Mouse (Mus musculus) forebrain, embryonic 10.5 days (tissue): ENCODE measurements around the gene Zfp184. TPM values are rescaled to one million over a fixed set of nuclear protein-coding genes. Genes with fewer than 3 reads are reported as not detected.

Experiments used
- DNase-seq: peaks from one replicate; pipeline ENCODE4 v3.0.0-alpha.2; 2017; ENCODE audit warnings: low spot score; ENCODE audit errors: extremely low spot score
- H3K27ac ChIP-seq: fragments of 300-500 bp; sonication (generic); 2 replicates; pipeline ENCODE4 v1.5.1; 2016; ENCODE audit warnings: mild to moderate bottlenecking
- H3K27me3 ChIP-seq: fragments of 300-500 bp; sonication (generic); 2 replicates; pipeline ENCODE4 v1.6.1; 2016; ENCODE audit warnings: mild to moderate bottlenecking; ENCODE audit not compliant: poor library complexity, severe bottlenecking
- H3K36me3 ChIP-seq: fragments of 300-500 bp; sonication (generic); replicated peaks from 2 replicates; pipeline ENCODE4 v1.6.1; 2016; ENCODE audit warnings: mild to moderate bottlenecking, moderate library complexity
- H3K4me1 ChIP-seq: fragments of 300-500 bp; sonication (generic); 2 replicates; pipeline ENCODE4 v1.6.1; 2016
- H3K4me3 ChIP-seq: fragments of 300-500 bp; sonication (generic); 2 replicates; pipeline ENCODE4 v1.5.1; 2016; ENCODE audit warnings: mild to moderate bottlenecking, moderate library complexity
- H3K9me3 ChIP-seq: fragments of 300-500 bp; sonication (generic); 2 replicates; pipeline ENCODE4 v1.6.1; 2016; ENCODE audit warnings: mild to moderate bottlenecking, moderate library complexity
- WGBS: fragments of 180-500 bp; shearing (Covaris S2); methylation state at CpG from one replicate; pipeline ENCODE4 v1.1.7; 2016; 5-methylcytosine and 5-hydroxymethylcytosine counted together
- polyA plus RNA-seq: library from polyadenylated mRNA; unstranded; fragments of >200 nt; fragmentation: Nextera tagmentation; extraction: Ambion mirVana; gene quantifications from 2 replicates; pipeline ENCODE4 v1.2.1, GENCODE M21; 2016

Zfp184 gene
- polyA plus RNA-seq, 1 experiment from 2014 or later, result 24.3 TPM

GRCm38 (mm10) chr13:21974221-21974725, 29.4 kb downstream of the Zfp184 start:
- H3K9me3 ChIP-seq, result no peaks in the 10 kb centered on the region
- H3K27me3 ChIP-seq, result peaks cover 18% of the 10 kb centered on the region
- H3K4me3 ChIP-seq, result peak overlapping the region; percentile 68
- H3K4me1 ChIP-seq, result peaks cover 3% of the 10 kb centered on the region; the same call in 1 of the 2 replicates
- no peaks in the 10 kb centered on the region for H3K36me3 ChIP-seq
- H3K27ac ChIP-seq, result peak overlapping the region; percentile 95
- under 1% methylated on average over 23 of the region's 23 CpGs for WGBS
- DNase-seq, result peak; percentile 91

- WGBS, result 5% methylated on average over 20 of the region's 20 CpGs
- DNase-seq, result peak; percentile 75
- no peaks in the 10 kb centered on the region for H3K36me3 ChIP-seq
- no peaks in the 10 kb centered on the region for H3K9me3 ChIP-seq
- peak overlapping the region; percentile 68 for H3K4me3 ChIP-seq
- peaks cover 3% of the 10 kb centered on the region; the same call in 1 of the 2 replicates for H3K4me1 ChIP-seq
- peak overlapping the region; percentile 95 for H3K27ac ChIP-seq
- peaks cover 25% of the 10 kb centered on the region for H3K27me3 ChIP-seq
These were observed 30.0 kb downstream of the Zfp184 start for GRCm38 (mm10) chr13:21974726-21975473.

DNA sequence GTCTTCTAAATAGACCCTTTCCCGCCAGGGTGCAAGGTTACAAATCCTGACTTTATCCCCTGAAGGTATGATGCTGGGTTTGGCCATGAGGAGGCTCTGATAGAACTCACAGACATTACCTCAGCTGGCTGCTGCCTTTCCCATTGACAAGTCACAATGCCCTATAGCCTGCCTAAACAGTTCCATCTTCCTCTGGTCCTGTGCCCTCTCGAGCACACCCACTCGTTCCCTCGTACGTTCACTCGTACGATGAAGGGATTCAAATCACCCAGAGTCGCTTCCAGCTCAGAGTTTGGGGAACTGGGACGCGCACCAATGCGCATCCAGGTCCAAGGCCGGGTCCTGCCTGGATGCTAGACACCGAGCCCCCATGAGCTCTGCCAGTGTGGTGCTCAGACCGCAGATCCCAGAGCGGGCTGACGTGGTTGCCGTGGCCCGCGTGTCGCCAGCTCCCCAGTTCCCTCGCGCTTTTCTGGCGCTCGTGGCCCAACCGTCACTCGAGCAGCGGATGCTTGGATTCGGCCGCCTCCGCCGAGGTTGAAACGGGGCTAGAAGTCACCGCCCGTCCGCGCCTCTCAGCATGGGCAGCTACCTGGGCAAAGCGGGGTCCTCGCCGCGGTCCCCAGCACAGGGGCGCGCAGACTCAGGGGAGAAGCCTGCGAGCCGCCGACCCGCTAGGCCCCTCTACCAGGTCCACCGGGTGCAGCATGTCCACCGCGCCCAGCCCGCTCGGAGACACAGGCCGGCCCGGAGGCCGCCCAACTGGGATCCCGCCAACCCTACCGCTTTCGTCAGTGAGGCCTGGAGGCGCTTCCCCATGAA, 36.3 kb downstream of the Zfp184 start, which contains the start of gene Pom121l2:
Gene Pom121l2 (plus strand): TSS at position 214 of the 822 bp plus-strand sequence.
- under 1% methylated on average over 58 of the region's 58 CpGs for WGBS
- peak within 1 kb of the TSS; percentile 81 for H3K27ac ChIP-seq
- no peaks in the 10 kb centered on the region for H3K36me3 ChIP-seq
- peaks cover 85% of the 10 kb centered on the region for H3K27me3 ChIP-seq
- peak; percentile 59 for DNase-seq
- H3K4me3 ChIP-seq, result peak within 1 kb of the TSS; percentile 73
- H3K9me3 ChIP-seq, result no peaks in the 10 kb centered on the region
- H3K4me1 ChIP-seq, result peaks cover 15% of the 10 kb centered on the region

- DNase-seq, result no peak
- H3K27ac ChIP-seq, result peak overlapping the region; percentile 81
- H3K9me3 ChIP-seq, result no peaks in the 10 kb centered on the region
- 1% methylated on average over 17 of the region's 17 CpGs for WGBS
- H3K4me3 ChIP-seq, result peak overlapping the region; percentile 73
- peaks cover 87% of the 10 kb centered on the region for H3K27me3 ChIP-seq
- peaks cover 15% of the 10 kb centered on the region for H3K4me1 ChIP-seq
- no peaks in the 10 kb centered on the region for H3K36me3 ChIP-seq
These were observed 36.9 kb downstream of the Zfp184 start for GRCm38 (mm10) chr13:21981803-21982193.

DNA sequence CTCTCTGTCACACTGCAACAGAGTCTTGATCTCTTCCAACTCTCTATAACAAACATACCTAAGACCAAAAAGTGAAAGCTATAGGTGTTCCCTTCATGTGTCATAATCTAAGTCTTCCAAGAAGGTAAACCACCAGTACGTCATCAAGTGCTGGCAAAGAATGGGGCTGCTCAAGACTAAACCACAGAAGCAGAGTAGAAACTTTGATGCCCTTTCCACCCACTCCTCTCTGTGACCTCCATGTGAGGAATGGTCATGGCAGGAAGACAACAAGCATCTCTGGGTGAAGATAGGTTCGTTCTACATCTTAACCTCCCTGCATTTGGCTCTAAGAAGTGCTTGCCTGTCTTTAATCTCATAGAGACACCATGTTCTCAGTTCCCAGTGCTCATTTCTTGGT, 39.6 kb downstream of the Zfp184 start:
- Histone ChIP-seq H3K4me1 (peaks cover 15% of the 10 kb centered on the region), H3K9me3 (no peaks in the 10 kb centered on the region), H3K36me3 (no peaks in the 10 kb centered on the region), H3K27me3 (peaks cover 80% of the 10 kb centered on the region), H3K27ac (no peak overlapping the region), H3K4me3 (no peak overlapping the region)
- no peak for DNase-seq
- 92% methylated on average over 2 of the region's 2 CpGs for WGBS

DNA sequence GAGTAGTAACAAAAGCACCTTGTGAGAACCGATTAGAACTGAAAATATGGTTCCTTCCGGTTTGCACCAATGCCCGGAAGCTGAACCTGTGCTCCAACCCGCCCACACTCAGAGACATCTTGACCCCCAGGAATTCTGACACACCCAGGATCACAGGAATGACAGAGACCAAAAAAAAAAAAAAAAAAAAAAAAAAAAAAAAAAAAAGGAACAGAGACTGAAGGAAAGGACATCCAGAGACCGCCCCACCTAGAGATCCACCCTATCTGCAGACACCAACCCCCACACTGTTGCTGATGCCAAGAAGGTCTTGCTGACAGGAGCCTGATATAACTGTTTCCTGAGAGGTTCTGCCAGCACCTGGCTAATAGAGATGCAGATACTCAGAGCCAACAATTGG, 47.7 kb downstream of the Zfp184 start:
- Histone ChIP-seq H3K36me3 (no peaks in the 10 kb centered on the region), H3K27ac (no peak overlapping the region), H3K27me3 (peaks cover 46% of the 10 kb centered on the region), H3K4me1 (peaks cover 31% of the 10 kb centered on the region), H3K4me3 (no peak overlapping the region), H3K9me3 (no peaks in the 10 kb centered on the region)
- DNase-seq, result no peak
- 83% methylated on average over 5 of the region's 5 CpGs for WGBS

DNA sequence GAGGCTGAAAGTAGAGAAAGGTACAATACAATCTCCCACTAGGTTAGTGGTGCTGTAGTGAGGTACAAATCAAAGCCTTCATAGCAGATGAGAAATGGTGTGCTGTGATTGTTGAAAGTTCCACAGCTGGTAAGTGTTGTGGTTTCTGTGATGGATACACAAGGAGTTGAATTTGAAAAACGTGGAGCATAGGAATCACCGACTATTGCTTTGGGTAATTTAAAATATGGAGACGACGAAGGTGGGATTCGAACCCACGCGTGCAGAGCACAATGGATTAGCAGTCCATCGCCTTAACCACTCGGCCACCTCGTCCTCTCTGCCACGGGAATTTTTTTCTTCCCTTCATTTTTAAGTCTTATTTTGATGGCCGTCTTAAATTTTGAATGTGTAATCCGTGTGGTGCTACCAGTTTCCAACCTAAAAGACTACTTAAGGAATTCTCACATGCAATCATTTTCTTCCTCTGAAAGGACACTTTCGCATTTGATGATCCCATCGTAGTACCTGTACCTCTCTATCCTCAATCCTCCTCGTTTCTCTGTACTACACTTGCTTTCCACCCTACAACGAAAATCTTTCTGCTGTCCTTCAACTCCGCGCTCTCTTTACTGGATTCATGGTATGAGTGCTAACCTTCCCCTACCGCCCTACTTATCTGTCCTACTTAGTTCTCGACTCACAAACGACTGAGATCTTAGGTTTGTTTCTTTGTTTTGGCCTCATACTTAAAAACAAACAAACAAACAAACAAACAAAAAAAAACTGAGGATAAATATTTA, 49.3 kb downstream of the Zfp184 start:
- H3K27ac ChIP-seq, result no peak overlapping the region
- H3K9me3 ChIP-seq, result no peaks in the 10 kb centered on the region
- H3K4me3 ChIP-seq, result peak overlapping the region; percentile 58
- H3K27me3 ChIP-seq, result peaks cover 59% of the 10 kb centered on the region
- H3K36me3 ChIP-seq, result no peaks in the 10 kb centered on the region
- DNase-seq, result peak; percentile 80
- H3K4me1 ChIP-seq, result peaks cover 37% of the 10 kb centered on the region
- 0% methylated on average over 22 of the region's 22 CpGs for WGBS

DNA sequence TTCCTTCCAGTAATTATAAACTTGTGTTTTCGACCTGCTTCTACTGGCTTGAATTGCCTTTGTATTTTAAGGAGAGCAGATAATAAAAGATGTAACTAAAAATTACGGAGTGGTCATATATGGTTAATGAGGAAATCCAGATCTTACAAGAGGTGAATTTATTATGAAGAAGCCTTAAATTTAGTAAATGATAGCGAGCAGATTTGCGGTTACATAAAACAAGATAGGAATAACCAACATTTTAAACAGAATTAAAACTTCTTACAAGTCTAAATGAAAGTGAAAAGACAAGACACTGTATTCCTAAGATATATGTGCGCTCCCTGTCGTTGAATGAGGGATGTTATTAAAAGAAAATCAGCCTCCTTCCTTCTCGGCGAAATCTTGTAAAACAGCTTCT, 50.0 kb downstream of the Zfp184 start:
- Histone ChIP-seq H3K27me3 (peaks cover 67% of the 10 kb centered on the region), H3K27ac (no peak overlapping the region)
- WGBS, result 4% methylated on average over 8 of the region's 8 CpGs

DNA sequence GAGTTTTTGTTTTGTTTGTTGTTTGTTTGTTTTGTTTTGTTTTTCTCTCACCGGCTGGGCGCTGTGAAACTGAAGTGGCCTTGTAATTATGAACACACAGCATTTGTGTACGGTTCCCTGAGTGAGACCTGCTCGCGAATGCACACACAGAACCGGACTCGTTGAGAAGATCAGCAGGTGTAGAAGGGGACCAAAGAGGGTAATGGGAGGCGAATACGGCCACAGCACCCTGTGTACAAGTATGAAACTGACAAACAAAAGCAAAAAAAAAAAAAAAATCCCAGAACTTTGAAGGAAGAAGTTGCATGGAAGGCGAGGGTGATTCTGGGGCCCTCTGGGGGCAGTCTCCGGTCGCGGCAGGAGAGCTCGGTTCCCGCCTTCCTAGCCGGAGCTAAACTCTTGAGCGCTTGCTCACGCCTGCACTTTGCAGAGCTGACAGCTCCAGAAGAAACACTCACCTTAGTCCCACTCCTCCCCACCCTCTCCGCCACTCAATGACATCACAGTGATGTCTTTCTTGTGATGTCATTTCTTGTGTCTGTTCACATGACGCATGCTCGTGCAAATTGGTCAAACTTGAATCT, 50.5 kb downstream of the Zfp184 start:
- peak; percentile 57 for DNase-seq
- no peaks in the 10 kb centered on the region for H3K9me3 ChIP-seq
- no peaks in the 10 kb centered on the region for H3K36me3 ChIP-seq
- peaks cover 37% of the 10 kb centered on the region for H3K4me1 ChIP-seq
- WGBS, result 1% methylated on average over 21 of the region's 21 CpGs
- peak overlapping the region; percentile 58 for H3K4me3 ChIP-seq
- no peak overlapping the region for H3K27ac ChIP-seq
- H3K27me3 ChIP-seq, result peaks cover 72% of the 10 kb centered on the region

More for the DNA sequence above, 50.0 kb downstream of the Zfp184 start:
- Histone ChIP-seq H3K9me3 (no peaks in the 10 kb centered on the region), H3K36me3 (no peaks in the 10 kb centered on the region), H3K4me1 (peaks cover 37% of the 10 kb centered on the region), H3K4me3 (peak overlapping the region; percentile 58)
- no peak for DNase-seq

DNA sequence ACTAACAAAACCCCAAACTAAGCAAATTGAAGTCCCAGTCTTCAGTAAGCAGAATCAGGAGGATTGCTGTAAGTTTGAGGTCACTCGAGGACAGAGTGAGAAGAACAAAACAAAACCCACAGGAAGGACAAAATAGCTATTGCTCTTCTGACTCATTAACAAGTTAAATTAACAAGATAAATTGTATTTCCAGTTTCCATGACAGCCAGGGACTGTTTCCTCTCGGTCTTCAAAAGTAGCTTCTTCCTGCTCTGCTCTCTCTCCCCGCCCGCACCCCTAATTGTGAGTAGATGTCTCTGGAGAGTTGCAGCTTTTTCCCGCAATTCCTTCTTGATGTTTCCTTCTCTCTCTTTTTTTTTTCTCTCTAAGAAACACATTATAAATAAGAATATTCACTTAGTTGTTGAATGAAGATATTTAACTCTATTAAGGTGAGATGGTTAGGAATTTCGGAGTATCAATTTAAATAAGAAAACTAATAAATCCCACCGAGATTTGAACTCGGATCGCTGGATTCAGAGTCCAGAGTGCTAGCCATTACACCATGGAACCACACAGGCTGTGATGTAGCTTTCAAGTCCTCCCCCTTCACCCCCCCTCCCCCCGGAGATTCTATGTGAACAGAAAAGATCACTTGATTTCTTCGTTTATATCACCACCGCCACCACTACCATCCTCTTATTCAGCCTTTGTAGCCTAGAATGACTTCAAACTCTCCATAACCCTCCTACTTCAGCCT, 51.4 kb downstream of the Zfp184 start:
- Histone ChIP-seq H3K27me3 (peaks cover 75% of the 10 kb centered on the region), H3K36me3 (no peaks in the 10 kb centered on the region), H3K4me1 (peaks cover 37% of the 10 kb centered on the region), H3K9me3 (no peaks in the 10 kb centered on the region), H3K27ac (no peak overlapping the region), H3K4me3 (peak overlapping the region; percentile 58)
- 2% methylated on average over 12 of the region's 12 CpGs for WGBS
- DNase-seq, result peak; percentile 78

- Histone ChIP-seq H3K36me3 (no peaks in the 10 kb centered on the region), H3K27me3 (peaks cover 77% of the 10 kb centered on the region), H3K4me3 (peak overlapping the region; percentile 58), H3K27ac (no peak overlapping the region), H3K9me3 (no peaks in the 10 kb centered on the region), H3K4me1 (peaks cover 37% of the 10 kb centered on the region)
- DNase-seq, result peak; percentile 44
- 0% methylated on average over 13 of the region's 13 CpGs for WGBS
These were observed 51.9 kb downstream of the Zfp184 start for GRCm38 (mm10) chr13:21996840-21997185.
